Mouse (Mus musculus): ENCODE data around the gene Olfr313.

- TF ChIP-seq CTCF (conservative IDR thresholded peaks at IDR 0.05; ENCODE audit: low read length) (no peak), POU5F1 (IDR thresholded peaks at IDR 0.05; ENCODE audit: borderline replicate concordance, low read length) (no peak), NANOG (IDR thresholded peaks at IDR 0.05; ENCODE audit: borderline replicate concordance, low read length) (no peak)
Observed at GRCm38 (mm10) chr11:58829764-58830163, 15.0 kb downstream of the Olfr313 start.
